Comparison of ENCODE assay signal across 34 mouse cellular contexts in genomic region chr3:131983292-131983691, GRCm38 (mm10).
"Had no signal": no experiment of that assay in that cellular context is flagged by ENCODE, and none has a peak within 500 bp of the region (broad histone marks: within the 10 kb centered on the region; RNA-seq: fewer than 3 reads in every experiment).

No protein-coding gene starts in this region.

- H3K36me3 ChIP-seq: heart, embryonic 12.5 days; heart, embryonic 13.5 days; heart, embryonic 15.5 days; hindbrain, embryonic 10.5 days; hindbrain, embryonic 12.5 days; hindbrain, embryonic 13.5 days; hindbrain, embryonic 15.5 days; intestine, embryonic 15.5 days; kidney, embryonic 15.5 days had no signal

- H3K4me1 ChIP-seq: heart, embryonic 12.5 days; heart, embryonic 13.5 days; heart, embryonic 15.5 days; hindbrain, embryonic 10.5 days; hindbrain, embryonic 12.5 days; hindbrain, embryonic 13.5 days; hindbrain, embryonic 15.5 days; intestine, embryonic 15.5 days; kidney, embryonic 15.5 days had no signal

- H3K9me3 ChIP-seq: heart, embryonic 12.5 days; heart, embryonic 13.5 days; heart, embryonic 15.5 days; hindbrain, embryonic 10.5 days; hindbrain, embryonic 12.5 days; hindbrain, embryonic 13.5 days; hindbrain, embryonic 15.5 days; intestine, embryonic 15.5 days; kidney, embryonic 15.5 days had no signal

- H3K4me2 ChIP-seq: heart, embryonic 11.5 days; heart, embryonic 12.5 days; heart, embryonic 13.5 days; heart, embryonic 15.5 days; hindbrain, embryonic 12.5 days; hindbrain, embryonic 13.5 days; hindbrain, embryonic 14.5 days; hindbrain, embryonic 15.5 days; intestine, embryonic 15.5 days; kidney, embryonic 15.5 days had no signal

- DNase-seq: heart, postnatal 10 days; heart, postnatal 14 days; heart, postnatal 36 days; heart, postnatal 4 days; kidney, adult 11 months; kidney, adult 2 months; kidney, adult 8-10 months; kidney, adult 9 months; kidney, postnatal 10 days; kidney, postnatal 14 days; kidney, postnatal 25 days; kidney, postnatal 36 days; kidney, postnatal 4 days; layer of hippocampus, adult 9-11 months; layer of hippocampus, postnatal 36 days had no signal

- H3K27ac ChIP-seq: heart, embryonic 13.5 days; heart, embryonic 15.5 days; hindbrain, embryonic 10.5 days; hindbrain, embryonic 12.5 days; hindbrain, embryonic 13.5 days; hindbrain, embryonic 14.5 days; hindbrain, embryonic 15.5 days; hindbrain, postnatal 0 days; intestine, embryonic 15.5 days; kidney, embryonic 15.5 days; kidney, postnatal 0 days; layer of hippocampus, adult 2 months; left cerebral cortex, adult 2 months had no signal

- ATAC-seq: hindbrain, embryonic 16.5 days; hindbrain, postnatal 0 days; inflammation-experienced regulatory T-cells, adult 6 months; intestine, embryonic 15.5 days; intestine, embryonic 16.5 days; intestine, postnatal 0 days had no signal

- H3K4me3 ChIP-seq: heart, embryonic 12.5 days; heart, embryonic 13.5 days; heart, embryonic 15.5 days; hindbrain, embryonic 10.5 days; hindbrain, embryonic 12.5 days; hindbrain, embryonic 13.5 days; hindbrain, embryonic 15.5 days; intestine, embryonic 15.5 days; kidney, embryonic 15.5 days; layer of hippocampus, adult 2 months; left cerebral cortex, adult 2 months had no signal

- H3K9ac ChIP-seq: heart, embryonic 12.5 days; heart, embryonic 13.5 days; heart, embryonic 15.5 days; hindbrain, embryonic 12.5 days; hindbrain, embryonic 13.5 days; hindbrain, embryonic 14.5 days; hindbrain, embryonic 15.5 days; intestine, embryonic 15.5 days; kidney, embryonic 15.5 days had no signal

- H3K27me3 ChIP-seq: heart, embryonic 12.5 days; heart, embryonic 13.5 days; heart, embryonic 15.5 days; hindbrain, embryonic 12.5 days; hindbrain, embryonic 13.5 days; hindbrain, embryonic 15.5 days; intestine, embryonic 15.5 days; kidney, embryonic 15.5 days had no signal
